Mouse (Mus musculus): ENCODE measurements around the gene Bahd1. TPM values are rescaled to one million over a fixed set of nuclear protein-coding genes. Genes with fewer than 3 reads are reported as not detected.

Bahd1 gene
- polyA plus RNA-seq, 1 experiment from 2014 or later: 2.8 TPM

DNA sequence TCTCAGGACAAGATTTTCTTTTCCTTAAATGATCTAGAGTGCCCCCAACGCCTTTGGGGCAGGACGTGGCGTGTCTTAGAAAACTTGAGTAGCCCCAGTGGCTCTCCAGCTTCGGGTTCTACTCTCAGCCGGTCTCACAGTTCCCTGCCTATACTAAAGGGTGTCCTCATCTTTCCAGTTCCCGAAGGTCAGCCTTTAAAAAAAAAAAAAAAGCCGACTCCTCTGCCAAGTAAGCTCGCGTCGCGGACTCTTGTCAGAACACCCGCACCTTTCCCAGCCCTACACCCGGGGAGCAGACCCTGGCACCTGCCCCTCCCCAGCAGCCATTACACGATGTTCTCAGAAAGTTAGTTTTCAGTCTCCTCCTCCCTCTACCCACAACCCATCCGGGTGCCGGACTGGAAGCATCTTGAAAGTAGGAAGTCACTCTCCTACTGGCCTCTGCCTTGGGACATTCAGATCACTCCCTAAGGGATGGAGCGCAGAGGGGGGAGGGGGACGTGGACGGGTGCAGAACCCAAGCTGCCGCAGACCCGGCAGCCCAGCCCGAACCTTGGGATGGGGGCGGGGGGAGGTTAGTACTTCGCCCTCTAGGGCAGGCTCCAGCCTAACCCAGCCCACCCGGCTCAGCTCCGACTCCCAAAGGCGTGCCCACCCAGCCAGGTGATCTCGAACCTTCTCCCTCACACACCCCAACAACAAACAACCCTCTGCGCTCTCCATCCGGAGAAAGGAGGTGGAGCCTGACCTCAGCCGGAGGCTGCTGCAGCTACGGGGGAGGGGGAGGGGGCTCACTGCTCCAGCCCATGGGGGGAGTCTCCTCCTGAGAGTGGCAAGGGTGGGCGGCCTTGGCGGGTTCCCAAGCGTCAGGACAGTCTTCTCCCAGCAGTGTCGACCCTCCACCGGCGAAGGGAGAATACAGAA, 3.9 kb upstream of the Bahd1 start:
- no peaks in the 10 kb centered on the region for H3K9me3 ChIP-seq (ENCODE audit: control insufficient read depth, low read length)
- WGBS: 2% methylated on average over 38 of the region's 38 CpGs
- no peak for ATAC-seq (ENCODE audit: low read depth)

DNA sequence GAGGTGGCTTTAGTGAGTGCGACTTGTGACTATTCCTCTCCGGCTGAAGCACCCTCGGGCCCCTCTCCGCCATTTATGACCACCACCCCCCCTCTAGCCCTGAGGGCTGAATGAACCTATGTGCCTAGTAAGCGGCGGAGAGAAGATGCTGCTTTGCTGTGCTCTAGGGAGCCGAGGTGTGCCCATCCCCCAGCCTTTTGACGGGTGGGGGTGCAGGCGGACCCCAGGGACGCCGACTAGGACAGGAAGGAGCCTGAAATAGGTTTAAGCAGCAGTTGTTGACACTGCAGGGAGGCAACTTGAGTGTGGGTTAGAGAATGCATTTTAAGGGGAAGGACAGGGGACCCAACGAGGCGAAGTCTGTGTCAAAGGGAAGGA, 3.3 kb upstream of the Bahd1 start:
- peaks cover 22% of the 10 kb centered on the region for H3K4me1 ChIP-seq (replicated peaks; ENCODE audit: control insufficient read depth, insufficient read depth, low read length)
- no peak overlapping the region for H3K27ac ChIP-seq (ENCODE audit: low read length)
- peak overlapping the region; percentile 50 for H3K4me3 ChIP-seq (ENCODE audit: low read length)
- under 1% methylated on average over 13 of the region's 13 CpGs for WGBS
- no peaks in the 10 kb centered on the region for H3K9me3 ChIP-seq (ENCODE audit: control insufficient read depth, low read length)
- H3K27me3 ChIP-seq (ENCODE audit: control insufficient read depth, insufficient read depth, low read depth, low read length): peaks cover 58% of the 10 kb centered on the region
- H3K9ac ChIP-seq (ENCODE audit: low read length): no peak overlapping the region
- no peak for ATAC-seq (ENCODE audit: low read depth)
- peak overlapping the region; percentile 75 for H3K4me2 ChIP-seq (ENCODE audit: low read depth, low read length)
- H3K36me3 ChIP-seq (ENCODE audit: control insufficient read depth, insufficient read depth, low read length): no peaks in the 10 kb centered on the region

More for the DNA sequence above, 3.9 kb upstream of the Bahd1 start:
- Histone ChIP-seq H3K36me3 (ENCODE audit: control insufficient read depth, insufficient read depth, low read length) (no peaks in the 10 kb centered on the region), H3K27me3 (ENCODE audit: control insufficient read depth, insufficient read depth, low read depth, low read length) (peaks cover 58% of the 10 kb centered on the region), H3K9ac (ENCODE audit: low read length) (peak overlapping the region; percentile 36; the same call in 1 of the 2 replicates), H3K27ac (ENCODE audit: low read length) (no peak overlapping the region), H3K4me1 (replicated peaks; ENCODE audit: control insufficient read depth, insufficient read depth, low read length) (peaks cover 22% of the 10 kb centered on the region), H3K4me3 (ENCODE audit: low read length) (peak overlapping the region; percentile 50), H3K4me2 (ENCODE audit: low read depth, low read length) (peak overlapping the region; percentile 75)

DNA sequence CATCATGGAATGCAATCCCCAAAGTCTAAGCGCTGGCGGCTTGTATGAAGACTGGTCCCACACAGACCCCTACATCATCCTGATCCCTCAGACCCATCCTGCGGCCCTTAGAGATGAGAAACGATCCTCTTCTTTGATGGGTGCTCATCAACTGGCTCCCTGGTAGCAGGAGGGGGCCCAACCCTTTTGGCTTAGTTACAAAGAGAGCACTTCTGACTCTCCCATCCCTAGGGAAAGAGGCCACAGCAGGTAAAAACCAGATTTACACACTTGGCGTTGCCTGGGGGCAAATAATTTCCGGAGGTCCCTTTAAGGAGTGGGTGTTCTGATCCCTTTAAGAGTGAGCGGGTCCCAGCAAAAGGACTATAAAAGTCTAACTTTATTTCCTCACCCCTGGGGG, 2.8 kb upstream of the Bahd1 start:
- Histone ChIP-seq H3K27ac (ENCODE audit: low read length) (no peak overlapping the region), H3K36me3 (ENCODE audit: control insufficient read depth, insufficient read depth, low read length) (no peaks in the 10 kb centered on the region), H3K27me3 (ENCODE audit: control insufficient read depth, insufficient read depth, low read depth, low read length) (peaks cover 58% of the 10 kb centered on the region), H3K4me3 (ENCODE audit: low read length) (no peak overlapping the region), H3K9ac (ENCODE audit: low read length) (no peak overlapping the region), H3K9me3 (ENCODE audit: control insufficient read depth, low read length) (no peaks in the 10 kb centered on the region), H3K4me2 (ENCODE audit: low read depth, low read length) (no peak overlapping the region; the same call in 1 of the 2 replicates), H3K4me1 (replicated peaks; ENCODE audit: control insufficient read depth, insufficient read depth, low read length) (peaks cover 22% of the 10 kb centered on the region)
- 3% methylated on average over 7 of the region's 7 CpGs for WGBS
- ATAC-seq (ENCODE audit: low read depth): no peak

DNA sequence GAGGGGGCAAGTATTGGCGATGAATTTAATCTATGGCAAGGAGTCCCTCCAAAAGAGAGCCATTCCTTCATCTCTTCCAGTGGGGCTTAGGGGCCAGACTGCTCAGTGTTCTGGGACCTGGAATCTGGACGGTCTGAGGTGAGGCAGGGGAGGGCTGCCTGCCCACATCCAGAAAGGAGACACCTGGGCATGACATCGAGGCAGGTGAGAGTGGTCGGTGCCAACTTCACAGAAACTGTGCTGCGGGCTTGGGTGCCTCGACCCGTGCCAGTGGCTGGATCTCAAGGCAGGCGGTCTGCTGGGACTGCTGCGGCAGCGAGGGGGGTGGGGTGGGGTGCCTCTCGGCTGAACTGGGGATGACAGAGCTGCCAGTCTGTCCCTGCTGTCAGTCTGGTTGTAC, 2.4 kb upstream of the Bahd1 start:
- Histone ChIP-seq H3K4me2 (ENCODE audit: low read depth, low read length) (no peak overlapping the region), H3K27me3 (ENCODE audit: control insufficient read depth, insufficient read depth, low read depth, low read length) (peaks cover 58% of the 10 kb centered on the region), H3K27ac (ENCODE audit: low read length) (no peak overlapping the region), H3K4me1 (replicated peaks; ENCODE audit: control insufficient read depth, insufficient read depth, low read length) (peaks cover 26% of the 10 kb centered on the region), H3K4me3 (ENCODE audit: low read length) (no peak overlapping the region), H3K9me3 (ENCODE audit: control insufficient read depth, low read length) (no peaks in the 10 kb centered on the region), H3K9ac (ENCODE audit: low read length) (no peak overlapping the region), H3K36me3 (ENCODE audit: control insufficient read depth, insufficient read depth, low read length) (no peaks in the 10 kb centered on the region)
- WGBS: 2% methylated on average over 11 of the region's 11 CpGs
- no peak for ATAC-seq (ENCODE audit: low read depth)

GRCm38 (mm10) chr2:118898771-118899170, 1.4 kb upstream of the Bahd1 start:
- Histone ChIP-seq H3K4me2 (ENCODE audit: low read depth, low read length) (no peak overlapping the region), H3K4me3 (ENCODE audit: low read length) (no peak overlapping the region), H3K27me3 (ENCODE audit: control insufficient read depth, insufficient read depth, low read depth, low read length) (peaks cover 58% of the 10 kb centered on the region), H3K4me1 (replicated peaks; ENCODE audit: control insufficient read depth, insufficient read depth, low read length) (peaks cover 36% of the 10 kb centered on the region), H3K27ac (ENCODE audit: low read length) (no peak overlapping the region), H3K9me3 (ENCODE audit: control insufficient read depth, low read length) (no peaks in the 10 kb centered on the region), H3K36me3 (ENCODE audit: control insufficient read depth, insufficient read depth, low read length) (no peaks in the 10 kb centered on the region), H3K9ac (ENCODE audit: low read length) (no peak overlapping the region)
- 6% methylated on average over 4 of the region's 4 CpGs for whole genome bisulfite sequencing
- no peak for ATAC-seq (ENCODE audit: low read depth)

DNA sequence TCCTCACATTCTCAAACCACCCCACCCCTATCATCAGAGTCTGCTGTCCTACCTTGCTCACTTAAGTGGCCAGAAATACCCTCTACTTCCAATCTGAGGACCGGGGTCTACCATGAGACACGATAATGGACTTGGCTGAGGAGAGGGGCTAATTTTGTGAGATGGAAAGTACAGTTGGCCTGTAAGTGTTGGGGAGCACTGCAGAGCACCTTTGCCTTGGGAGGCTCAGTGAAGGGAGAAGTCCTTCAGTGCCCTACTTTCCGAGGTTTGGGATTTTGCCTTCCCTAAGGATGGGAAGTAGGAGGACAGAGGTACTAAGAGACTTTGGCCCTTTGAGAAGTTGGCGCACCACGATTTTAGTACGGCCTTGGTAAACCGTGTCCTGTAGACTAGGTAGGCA, 871 bp upstream of the Bahd1 start:
- 21% methylated on average over 7 of the region's 7 CpGs for whole genome bisulfite sequencing
- Histone ChIP-seq H3K27me3 (ENCODE audit: control insufficient read depth, insufficient read depth, low read depth, low read length) (peaks cover 54% of the 10 kb centered on the region), H3K9ac (ENCODE audit: low read length) (no peak overlapping the region), H3K36me3 (ENCODE audit: control insufficient read depth, insufficient read depth, low read length) (no peaks in the 10 kb centered on the region), H3K9me3 (ENCODE audit: control insufficient read depth, low read length) (no peaks in the 10 kb centered on the region), H3K4me1 (replicated peaks; ENCODE audit: control insufficient read depth, insufficient read depth, low read length) (peaks cover 37% of the 10 kb centered on the region), H3K27ac (ENCODE audit: low read length) (no peak overlapping the region), H3K4me3 (ENCODE audit: low read length) (no peak overlapping the region), H3K4me2 (ENCODE audit: low read depth, low read length) (no peak overlapping the region)
- no peak for ATAC-seq (ENCODE audit: low read depth)

- Histone ChIP-seq H3K36me3 (ENCODE audit: control insufficient read depth, insufficient read depth, low read length) (no peaks in the 10 kb centered on the region), H3K27me3 (ENCODE audit: control insufficient read depth, insufficient read depth, low read depth, low read length) (peaks cover 41% of the 10 kb centered on the region), H3K9me3 (ENCODE audit: control insufficient read depth, low read length) (no peaks in the 10 kb centered on the region), H3K27ac (ENCODE audit: low read length) (no peak overlapping the region), H3K4me1 (replicated peaks; ENCODE audit: control insufficient read depth, insufficient read depth, low read length) (peaks cover 37% of the 10 kb centered on the region), H3K4me2 (ENCODE audit: low read depth, low read length) (peak overlapping the region; percentile 97), H3K4me3 (ENCODE audit: low read length) (peak overlapping the region; percentile 86), H3K9ac (ENCODE audit: low read length) (peak overlapping the region; percentile 56)
- 0 out of 2 replicates have a peak, but pooled peaks have one; percentile 0 for ATAC-seq (ENCODE audit: low read depth)
- under 1% methylated on average over 11 of the region's 11 CpGs for WGBS
Measured at GRCm38 (mm10) chr2:118900826-118901140, 606 bp downstream of the Bahd1 start.

DNA sequence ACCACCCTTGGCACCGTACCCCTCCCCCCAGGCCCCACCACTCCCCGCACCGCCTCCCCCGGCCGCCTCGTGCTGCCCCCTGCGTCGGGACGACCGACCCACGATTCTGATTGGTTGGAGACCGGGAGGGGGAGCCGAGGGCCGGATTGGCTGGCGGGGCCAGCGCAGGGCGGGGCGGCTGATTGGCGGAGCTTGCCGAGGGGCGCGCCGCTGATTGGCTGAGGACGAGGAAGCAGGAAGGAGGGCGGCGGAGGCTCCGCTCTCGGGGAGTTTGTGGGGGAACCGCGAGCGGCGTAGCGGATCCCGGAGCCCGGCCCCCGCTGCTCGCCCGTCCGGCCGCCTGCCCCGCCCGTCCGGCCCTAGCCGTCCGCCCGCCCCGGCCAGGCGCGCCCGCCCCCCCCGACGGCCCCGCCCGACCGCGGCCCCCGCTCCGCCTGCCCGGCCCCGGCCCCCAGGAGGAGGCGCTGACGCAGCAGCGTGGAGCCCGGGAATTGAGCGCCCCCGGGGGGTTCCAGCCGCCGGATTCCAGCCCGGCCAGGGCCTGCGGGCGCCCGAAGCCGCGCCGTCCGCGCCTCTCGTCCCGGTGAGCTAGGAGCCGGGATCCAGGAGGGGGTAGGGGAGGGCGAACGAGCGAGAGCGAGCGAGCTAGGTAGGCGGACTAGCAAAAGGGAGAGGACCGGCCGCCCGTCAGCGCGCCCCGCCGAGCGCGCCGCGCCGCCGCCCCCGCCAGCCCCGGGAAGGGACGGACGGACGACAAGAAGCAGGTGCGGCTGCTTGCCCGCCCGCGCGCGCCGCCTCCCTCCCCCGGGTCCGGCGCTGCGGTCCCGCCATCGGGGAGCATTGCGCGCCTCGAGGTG, 1.2 kb downstream of the Bahd1 start:
- ATAC-seq (ENCODE audit: low read depth): peak; percentile 94
- peak overlapping the region; percentile 86 for H3K4me3 ChIP-seq (ENCODE audit: low read length)
- H3K36me3 ChIP-seq (ENCODE audit: control insufficient read depth, insufficient read depth, low read length): no peaks in the 10 kb centered on the region
- H3K9me3 ChIP-seq (ENCODE audit: control insufficient read depth, low read length): no peaks in the 10 kb centered on the region
- WGBS: under 1% methylated on average over 56 of the region's 120 CpGs
- peak overlapping the region; percentile 81 for H3K9ac ChIP-seq (ENCODE audit: low read length)
- peaks cover 32% of the 10 kb centered on the region for H3K4me1 ChIP-seq (replicated peaks; ENCODE audit: control insufficient read depth, insufficient read depth, low read length)
- peak overlapping the region; percentile 97 for H3K4me2 ChIP-seq (ENCODE audit: low read depth, low read length)
- peaks cover 35% of the 10 kb centered on the region for H3K27me3 ChIP-seq (ENCODE audit: control insufficient read depth, insufficient read depth, low read depth, low read length)
- peak overlapping the region; percentile 59 for H3K27ac ChIP-seq (ENCODE audit: low read length)
